Mouse (Mus musculus) neural tube, embryonic 14.5 days (tissue): Measurements from ENCODE around the gene Krt23. TPM values are rescaled to one million over a fixed set of nuclear protein-coding genes. Genes with fewer than 3 reads are reported as not detected.

Source experiments
- ATAC-seq: fragments of 200-750 bp; cut with Nextera tagmentation; 2 replicates; pipeline ENCODE4 v1.8.0; 2017; ENCODE audit warnings: low read depth, mild to moderate bottlenecking, moderate TSS enrichment, moderate library complexity
- H3K27ac ChIP-seq: fragments of 300-500 bp; sonication (generic); 2 replicates; pipeline ENCODE4 v1.5.1; 2014; ENCODE audit warnings: low read depth, mild to moderate bottlenecking, control low read depth, low read length, moderate library complexity, mixed read lengths
- H3K27me3 ChIP-seq: fragments of 300-500 bp; sonication (generic); 2 replicates; pipeline ENCODE4 v1.6.1; 2014; ENCODE audit warnings: low read length; ENCODE audit not compliant: control insufficient read depth, insufficient read depth
- H3K36me3 ChIP-seq: fragments of 300-500 bp; sonication (generic); 2 replicates; pipeline ENCODE4 v1.6.1; 2014; ENCODE audit warnings: low read length, mixed read lengths; ENCODE audit not compliant: control insufficient read depth, insufficient read depth
- H3K4me1 ChIP-seq: fragments of 300-500 bp; sonication (generic); 2 replicates; pipeline ENCODE4 v1.6.1; 2014; ENCODE audit warnings: low read length; ENCODE audit not compliant: control insufficient read depth, insufficient read depth
- H3K4me2 ChIP-seq: fragments of 300-500 bp; sonication (generic); 2 replicates; pipeline ENCODE4 v1.6.1; 2014; ENCODE audit warnings: mild to moderate bottlenecking, low read depth, low read length, control low read depth
- H3K4me3 ChIP-seq: fragments of 300-500 bp; sonication (generic); 2 replicates; pipeline ENCODE4 v1.5.1; 2014; ENCODE audit warnings: low read depth, low read length, control low read depth, mixed read lengths
- H3K9ac ChIP-seq: fragments of 300-500 bp; sonication (generic); replicated peaks from 2 replicates; pipeline ENCODE4 v1.6.1; 2014; ENCODE audit warnings: low read depth, mild to moderate bottlenecking, control low read depth, low read length, mixed read lengths
- H3K9me3 ChIP-seq: fragments of 300-500 bp; sonication (generic); 2 replicates; pipeline ENCODE4 v1.6.1; 2016; ENCODE audit warnings: low read length; ENCODE audit not compliant: control insufficient read depth
- WGBS: fragments of 180-500 bp; shearing (Covaris S2); extraction: QIAGEN DNeasy Blood & Tissue Kit; methylation state at CpG from one replicate; pipeline ENCODE4 v1.1.7; 2014; 5-methylcytosine and 5-hydroxymethylcytosine counted together
- polyA plus RNA-seq: library from polyadenylated mRNA; unstranded; fragments of >200 nt; fragmentation: Nextera tagmentation; extraction: Ambion mirVana; gene quantifications from 2 replicates; pipeline ENCODE4 v1.2.1, GENCODE M21; 2014

The Krt23 gene
- polyA plus RNA-seq, 1 experiment from 2014 or later: not detected

DNA sequence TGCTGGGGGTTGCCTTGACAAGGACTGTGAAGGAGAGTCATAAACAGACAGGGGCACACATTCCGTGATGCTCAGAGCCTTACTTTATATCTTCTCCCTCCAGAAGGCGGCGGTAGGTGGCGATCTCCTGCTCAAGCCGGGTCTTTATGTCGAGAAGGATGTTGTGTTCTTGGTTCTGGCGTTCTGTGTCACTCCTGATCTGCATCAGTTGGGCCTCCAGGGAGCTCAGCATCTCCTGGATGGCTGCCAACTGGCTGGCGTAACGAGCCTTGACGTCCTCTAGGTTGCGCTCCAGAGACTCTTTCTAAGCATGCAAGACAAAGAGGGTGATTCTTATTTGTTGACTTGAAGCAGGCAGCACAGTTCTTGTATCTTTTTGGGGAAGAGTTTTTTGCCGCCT, 62.3 kb downstream of the Krt23 start:
- WGBS: 33% methylated on average over 12 of the region's 12 CpGs
- no peak overlapping the region for H3K4me2 ChIP-seq
- no peaks in the 10 kb centered on the region for H3K4me1 ChIP-seq
- H3K27me3 ChIP-seq: no peaks in the 10 kb centered on the region
- no peaks in the 10 kb centered on the region for H3K9me3 ChIP-seq
- no peak; the same call in 1 of the 2 replicates for ATAC-seq
- H3K36me3 ChIP-seq: no peaks in the 10 kb centered on the region
- no peak overlapping the region for H3K9ac ChIP-seq
- H3K4me3 ChIP-seq: no peak overlapping the region
- H3K27ac ChIP-seq: no peak overlapping the region

Other genes with a start within 250 kb of the Krt23 start
- 9.5 and 11.6 TPM in 2 replicates for gene Krt222, start 249.1 kb downstream of the Krt23 start, polyA plus RNA-seq
- not detected in 2 replicates for gene Krt24, start 207.9 kb downstream of the Krt23 start, polyA plus RNA-seq
- 0.45 and 0.79 TPM in 2 replicates for gene Krt25, start 170.2 kb downstream of the Krt23 start, polyA plus RNA-seq
- gene Krt26, start 155.2 kb downstream of the Krt23 start, polyA plus RNA-seq: 0.10 and 0.29 TPM in 2 replicates
- 0.43 TPM in 1 of 2 replicates, not detected in the other for gene Krt27, start 142.0 kb downstream of the Krt23 start, polyA plus RNA-seq
- 0.24 and 0.32 TPM in 2 replicates for gene Krt28, start 118.2 kb downstream of the Krt23 start, polyA plus RNA-seq
- gene Krt10, start 103.8 kb downstream of the Krt23 start, polyA plus RNA-seq: 33.7 and 39.7 TPM in 2 replicates
- not detected in 2 replicates for gene Krt12, start 70.9 kb downstream of the Krt23 start, polyA plus RNA-seq
- gene Krt20, start 55.0 kb downstream of the Krt23 start, polyA plus RNA-seq: 0.13 TPM in 2 replicates
- gene Krt39, start 28.2 kb upstream of the Krt23 start, polyA plus RNA-seq: not detected in 2 replicates
- not detected in 2 replicates for gene Krt40, start 50.0 kb upstream of the Krt23 start, polyA plus RNA-seq
- not detected in 2 replicates for gene Krtap3-3, start 57.7 kb upstream of the Krt23 start, polyA plus RNA-seq
- not detected in 2 replicates for gene Krtap3-2, start 63.7 kb upstream of the Krt23 start, polyA plus RNA-seq
- not detected in 2 replicates for gene Gm11939, start 66.3 kb upstream of the Krt23 start, polyA plus RNA-seq
- gene Krtap3-1, start 73.5 kb upstream of the Krt23 start, polyA plus RNA-seq: not detected in 2 replicates
- gene Krtap1-5, start 87.9 kb upstream of the Krt23 start, polyA plus RNA-seq: not detected in 2 replicates
- not detected in 2 replicates for gene Krtap1-4, start 90.5 kb upstream of the Krt23 start, polyA plus RNA-seq
- not detected in 2 replicates for gene Krtap1-3, start 98.2 kb upstream of the Krt23 start, polyA plus RNA-seq
- gene Krtap9-3, start 105.0 kb upstream of the Krt23 start, polyA plus RNA-seq: not detected in 2 replicates
- gene Gm11938, start 110.2 kb upstream of the Krt23 start, polyA plus RNA-seq: not detected in 2 replicates
- gene Gm11937, start 117.1 kb upstream of the Krt23 start, polyA plus RNA-seq: not detected in 2 replicates
- gene Krtap2-4, start 121.7 kb upstream of the Krt23 start, polyA plus RNA-seq: not detected in 2 replicates
- not detected in 2 replicates for gene Gm11562, start 127.3 kb upstream of the Krt23 start, polyA plus RNA-seq
- not detected in 2 replicates for gene Krtap4-1, start 135.1 kb upstream of the Krt23 start, polyA plus RNA-seq
- not detected in 2 replicates for gene Krtap4-2, start 141.9 kb upstream of the Krt23 start, polyA plus RNA-seq
- not detected in 2 replicates for gene Krtap4-7, start 151.0 kb upstream of the Krt23 start, polyA plus RNA-seq
- not detected in 2 replicates for gene Gm11555, start 157.1 kb upstream of the Krt23 start, polyA plus RNA-seq
- not detected in 2 replicates for gene Gm11563, start 165.8 kb upstream of the Krt23 start, polyA plus RNA-seq
- gene Krtap4-6, start 172.8 kb upstream of the Krt23 start, polyA plus RNA-seq: not detected in 2 replicates
- not detected in 2 replicates for gene Gm14190, start 197.6 kb upstream of the Krt23 start, polyA plus RNA-seq
- gene Gm14180, start 241.2 kb upstream of the Krt23 start, polyA plus RNA-seq: not detected in 2 replicates